Mouse (Mus musculus) spleen, adult 2 months (tissue): ENCODE data around the gene Syt1.

Experiments used
- CTCF ChIP-seq: fragments of 200-500 bp; IDR thresholded peaks from 2 replicates; pipeline ENCODE4 v1.5.1; 2011; ENCODE audit warnings: mild to moderate bottlenecking, inconsistent platforms; ENCODE audit not compliant: insufficient read depth, insufficient read length, insufficient replicate concordance; ENCODE audit errors: extremely low read depth
- POLR2A ChIP-seq: fragments of 200-500 bp; IDR thresholded peaks from 2 replicates; pipeline ENCODE4 v1.6.1; 2011; ENCODE audit warnings: low read depth, low read length, inconsistent platforms

- no peak for TF ChIP-seq CTCF
- TF ChIP-seq POLR2A, result no peak
Observed at GRCm38 (mm10) chr10:108572764-108573163, 438.0 kb downstream of the Syt1 start.
